Mouse (Mus musculus) liver, embryonic 15.5 days (tissue): Measurements from ENCODE around the gene Itm2b. TPM values are rescaled to one million over a fixed set of nuclear protein-coding genes. Genes with fewer than 3 reads are reported as not detected.

Experiments used
- ATAC-seq: fragments of 200-750 bp; cut with Nextera tagmentation; 2 replicates; pipeline ENCODE4 v1.8.0; 2017; ENCODE audit warnings: moderate number of reproducible peaks, mild to moderate bottlenecking, moderate library complexity; ENCODE audit not compliant: insufficient read depth
- H3K27ac ChIP-seq: fragments of 300-500 bp; sonication (generic); replicated peaks from 2 replicates; pipeline ENCODE4 v1.5.1; 2015; ENCODE audit warnings: mild to moderate bottlenecking, inconsistent platforms
- H3K27me3 ChIP-seq: fragments of 300-500 bp; sonication (generic); 2 replicates; pipeline ENCODE4 v1.6.1; 2015; ENCODE audit warnings: mild to moderate bottlenecking, inconsistent platforms
- H3K36me3 ChIP-seq: fragments of 300-500 bp; sonication (generic); replicated peaks from 2 replicates; pipeline ENCODE4 v1.6.1; 2015; ENCODE audit warnings: moderate library complexity, mild to moderate bottlenecking, inconsistent platforms
- H3K4me1 ChIP-seq: fragments of 300-500 bp; sonication (generic); replicated peaks from 2 replicates; pipeline ENCODE4 v1.6.1; 2015; ENCODE audit warnings: inconsistent platforms
- H3K4me2 ChIP-seq: fragments of 300-500 bp; sonication (generic); 2 replicates; pipeline ENCODE4 v1.6.1; 2015; ENCODE audit warnings: moderate library complexity, mild to moderate bottlenecking, inconsistent platforms
- H3K4me3 ChIP-seq: fragments of 300-500 bp; sonication (generic); replicated peaks from 2 replicates; pipeline ENCODE4 v1.5.1; 2015; ENCODE audit warnings: mild to moderate bottlenecking, inconsistent platforms
- H3K9ac ChIP-seq: fragments of 300-500 bp; sonication (generic); 2 replicates; pipeline ENCODE4 v1.6.1; 2015; ENCODE audit warnings: moderate library complexity, mild to moderate bottlenecking, inconsistent platforms
- H3K9me3 ChIP-seq: fragments of 300-500 bp; sonication (generic); replicated peaks from 2 replicates; pipeline ENCODE4 v1.6.1; 2016; ENCODE audit warnings: inconsistent platforms
- WGBS: fragments of 180-500 bp; shearing (Covaris S2); methylation state at CpG from one replicate; pipeline ENCODE4 v1.1.7; 2015; ENCODE audit warnings: mixed read lengths; ENCODE audit not compliant: insufficient replicate concordance; 5-methylcytosine and 5-hydroxymethylcytosine counted together
- polyA plus RNA-seq: library from polyadenylated mRNA; unstranded; fragments of >200 nt; fragmentation: Nextera tagmentation; extraction: Ambion mirVana; gene quantifications from 2 replicates; pipeline ENCODE4 v1.2.1, GENCODE M21; 2015

Itm2b gene
- polyA plus RNA-seq, 1 experiment from 2014 or later, result 524 TPM

- no peaks in the 10 kb centered on the region for H3K9me3 ChIP-seq
- H3K9ac ChIP-seq, result no peak overlapping the region
- peaks cover 40% of the 10 kb centered on the region for H3K4me1 ChIP-seq
- H3K36me3 ChIP-seq, result no peaks in the 10 kb centered on the region
- 54% methylated on average over 5 of the region's 5 CpGs for WGBS
- no peak overlapping the region for H3K27ac ChIP-seq
- no peak for ATAC-seq
- H3K27me3 ChIP-seq, result no peaks in the 10 kb centered on the region
- H3K4me3 ChIP-seq, result no peak overlapping the region
- H3K4me2 ChIP-seq, result no peak overlapping the region
Observed at GRCm38 (mm10) chr14:73394263-73395006, 9.3 kb upstream of the Itm2b start.

GRCm38 (mm10) chr14:73391457-73391856 is 6.4 kb upstream of the Itm2b start:
- 72% methylated on average over 1 of the region's 1 CpGs for WGBS
- ATAC-seq, result no peak
- Histone ChIP-seq H3K27ac (no peak overlapping the region), H3K36me3 (no peaks in the 10 kb centered on the region), H3K9me3 (no peaks in the 10 kb centered on the region), H3K4me3 (no peak overlapping the region), H3K27me3 (no peaks in the 10 kb centered on the region), H3K9ac (no peak overlapping the region), H3K4me2 (no peak overlapping the region), H3K4me1 (peaks cover 39% of the 10 kb centered on the region)

- Histone ChIP-seq H3K27ac (no peak overlapping the region), H3K9me3 (no peaks in the 10 kb centered on the region), H3K27me3 (no peaks in the 10 kb centered on the region), H3K9ac (no peak overlapping the region), H3K4me3 (no peak overlapping the region), H3K36me3 (no peaks in the 10 kb centered on the region), H3K4me2 (no peak overlapping the region), H3K4me1 (peaks cover 48% of the 10 kb centered on the region)
- no peak for ATAC-seq
- WGBS, result 44% methylated on average over 2 of the region's 2 CpGs
Observed at GRCm38 (mm10) chr14:73390196-73390595, 5.1 kb upstream of the Itm2b start.

GRCm38 (mm10) chr14:73389059-73389458 is 4.0 kb upstream of the Itm2b start:
- no peaks in the 10 kb centered on the region for H3K27me3 ChIP-seq
- no peak for ATAC-seq
- no peaks in the 10 kb centered on the region for H3K9me3 ChIP-seq
- no peak overlapping the region for H3K4me3 ChIP-seq
- H3K9ac ChIP-seq, result no peak overlapping the region
- WGBS, result 39% methylated on average over 7 of the region's 7 CpGs
- no peaks in the 10 kb centered on the region for H3K36me3 ChIP-seq
- H3K4me1 ChIP-seq, result peaks cover 46% of the 10 kb centered on the region
- peak overlapping the region; percentile 24 for H3K27ac ChIP-seq
- no peak overlapping the region for H3K4me2 ChIP-seq

GRCm38 (mm10) chr14:73388546-73388945 is 3.5 kb upstream of the Itm2b start:
- ATAC-seq, result no peak
- Histone ChIP-seq H3K4me2 (no peak overlapping the region), H3K4me3 (no peak overlapping the region), H3K9me3 (no peaks in the 10 kb centered on the region), H3K9ac (no peak overlapping the region), H3K27me3 (no peaks in the 10 kb centered on the region), H3K36me3 (no peaks in the 10 kb centered on the region), H3K4me1 (peaks cover 48% of the 10 kb centered on the region), H3K27ac (peak overlapping the region; percentile 24)
- whole genome bisulfite sequencing, result 52% methylated on average over 7 of the region's 7 CpGs

GRCm38 (mm10) chr14:73386493-73386892 is 1.4 kb upstream of the Itm2b start:
- no peak overlapping the region for H3K4me3 ChIP-seq
- H3K36me3 ChIP-seq, result no peaks in the 10 kb centered on the region
- peak overlapping the region; percentile 95 for H3K27ac ChIP-seq
- no peaks in the 10 kb centered on the region for H3K27me3 ChIP-seq
- H3K4me1 ChIP-seq, result peaks cover 68% of the 10 kb centered on the region
- WGBS, result 45% methylated on average over 5 of the region's 5 CpGs
- H3K9me3 ChIP-seq, result no peaks in the 10 kb centered on the region
- no peak overlapping the region for H3K4me2 ChIP-seq
- no peak overlapping the region for H3K9ac ChIP-seq
- no peak for ATAC-seq

GRCm38 (mm10) chr14:73385720-73386374 is 758 bp upstream of the Itm2b start:
- Histone ChIP-seq H3K9ac (0 out of 2 replicates have a peak overlapping the region, but pooled peaks have one; percentile 99), H3K27me3 (no peaks in the 10 kb centered on the region)
- ATAC-seq, result peak; percentile 55

GRCm38 (mm10) chr14:73384546-73384912 is 560 bp downstream of the Itm2b start:
- WGBS, result 0% methylated on average over 13 of the region's 13 CpGs
- peak overlapping the region; percentile 76 for H3K4me2 ChIP-seq
- peaks cover 12% of the 10 kb centered on the region for H3K36me3 ChIP-seq
- peak overlapping the region; percentile 95 for H3K4me3 ChIP-seq
- peaks cover 69% of the 10 kb centered on the region for H3K4me1 ChIP-seq
- H3K27me3 ChIP-seq, result no peaks in the 10 kb centered on the region
- peak overlapping the region; percentile 95 for H3K27ac ChIP-seq
- peak; percentile 40 for ATAC-seq
- peak overlapping the region; percentile 99 for H3K9ac ChIP-seq
- no peaks in the 10 kb centered on the region for H3K9me3 ChIP-seq

More at GRCm38 (mm10) chr14:73385720-73386374, 758 bp upstream of the Itm2b start:
- Histone ChIP-seq H3K9me3 (no peaks in the 10 kb centered on the region), H3K27ac (peak overlapping the region; percentile 95), H3K4me2 (peak overlapping the region; percentile 76), H3K36me3 (0 out of 2 replicates have a peak, but pooled peaks cover 2% of the 10 kb centered on the region), H3K4me3 (peak overlapping the region; percentile 95), H3K4me1 (peaks cover 71% of the 10 kb centered on the region)
- WGBS, result 61% methylated on average over 2 of the region's 2 CpGs

GRCm38 (mm10) chr14:73383746-73384145 is 1.3 kb downstream of the Itm2b start:
- H3K4me1 ChIP-seq, result peaks cover 61% of the 10 kb centered on the region
- no peak overlapping the region for H3K27ac ChIP-seq
- no peaks in the 10 kb centered on the region for H3K9me3 ChIP-seq
- 0 out of 2 replicates have a peak overlapping the region, but pooled peaks have one; percentile 10 for H3K9ac ChIP-seq
- ATAC-seq, result no peak
- H3K36me3 ChIP-seq, result peaks cover 19% of the 10 kb centered on the region
- no peaks in the 10 kb centered on the region for H3K27me3 ChIP-seq
- WGBS, result 17% methylated on average over 2 of the region's 2 CpGs
- peak overlapping the region; percentile 95 for H3K4me3 ChIP-seq
- peak overlapping the region; percentile 76 for H3K4me2 ChIP-seq

- 47% methylated on average over 9 of the region's 9 CpGs for WGBS
Observed at GRCm38 (mm10) chr14:73382699-73383098, 2.4 kb downstream of the Itm2b start.

GRCm38 (mm10) chr14:73381559-73381958 is 3.5 kb downstream of the Itm2b start:
- peak overlapping the region; percentile 76 for H3K4me2 ChIP-seq
- 34% methylated on average over 4 of the region's 4 CpGs for WGBS
- H3K9me3 ChIP-seq, result no peaks in the 10 kb centered on the region
- no peak overlapping the region for H3K4me3 ChIP-seq
- peak overlapping the region; percentile 45; the same call in 1 of the 2 replicates for H3K27ac ChIP-seq
- H3K36me3 ChIP-seq, result peaks cover 38% of the 10 kb centered on the region
- ATAC-seq, result no peak
- no peaks in the 10 kb centered on the region for H3K27me3 ChIP-seq
- 0 out of 2 replicates have a peak overlapping the region, but pooled peaks have one; percentile 10 for H3K9ac ChIP-seq
- peaks cover 54% of the 10 kb centered on the region for H3K4me1 ChIP-seq

More at GRCm38 (mm10) chr14:73382699-73383098, 2.4 kb downstream of the Itm2b start:
- peak overlapping the region; percentile 73 for H3K27ac ChIP-seq
- peak overlapping the region; percentile 39 for H3K9ac ChIP-seq
- peak overlapping the region; percentile 76 for H3K4me2 ChIP-seq
- H3K27me3 ChIP-seq, result no peaks in the 10 kb centered on the region
- peaks cover 52% of the 10 kb centered on the region for H3K4me1 ChIP-seq
- H3K4me3 ChIP-seq, result peak overlapping the region; percentile 95
- H3K9me3 ChIP-seq, result no peaks in the 10 kb centered on the region
- peaks cover 30% of the 10 kb centered on the region for H3K36me3 ChIP-seq
- ATAC-seq, result no peak
